Mouse (Mus musculus) hindbrain, embryonic 11.5 days (tissue): ENCODE measurements at regions not wholly inside any gene's neighbourhood (a gene's known extent, or its start where the extent isn't known, plus 50 kb on each side); places are given as distances from the start of the nearest gene placed in this dataset.

Experiments
- ATAC-seq: fragments of 200-750 bp; cut with Nextera tagmentation; 2 replicates; pipeline ENCODE4 v1.8.0; 2017; ENCODE audit warnings: mild to moderate bottlenecking, moderate TSS enrichment, moderate library complexity; ENCODE audit not compliant: low FRiP score
- DNase-seq: peaks from one replicate; pipeline ENCODE4 v3.0.0-alpha.2; 2015; ENCODE audit warnings: low spot score
- H3K27ac ChIP-seq: fragments of 300-500 bp; sonication (generic); 2 replicates; pipeline ENCODE4 v1.5.1; 2014; ENCODE audit warnings: mild to moderate bottlenecking, low read depth, low read length
- H3K27me3 ChIP-seq: fragments of 300-500 bp; sonication (generic); 2 replicates; pipeline ENCODE4 v1.6.1; 2014; ENCODE audit warnings: mild to moderate bottlenecking, low read length, moderate library complexity, mixed read lengths; ENCODE audit not compliant: control insufficient read depth, insufficient read depth
- H3K36me3 ChIP-seq: fragments of 300-500 bp; sonication (generic); 2 replicates; pipeline ENCODE4 v1.6.1; 2014; ENCODE audit warnings: mild to moderate bottlenecking, low read length, moderate library complexity, mixed read lengths; ENCODE audit not compliant: control insufficient read depth, insufficient read depth
- H3K4me1 ChIP-seq: fragments of 300-500 bp; sonication (generic); replicated peaks from 2 replicates; pipeline ENCODE4 v1.6.1; 2014; ENCODE audit warnings: low read length, mixed read lengths; ENCODE audit not compliant: control insufficient read depth, insufficient read depth
- H3K4me2 ChIP-seq: fragments of 300-500 bp; sonication (generic); replicated peaks from 2 replicates; pipeline ENCODE4 v1.6.1; 2014; ENCODE audit warnings: mild to moderate bottlenecking, low read depth, low read length
- H3K4me3 ChIP-seq: fragments of 300-500 bp; sonication (generic); 2 replicates; pipeline ENCODE4 v1.5.1; 2014; ENCODE audit warnings: low read depth, low read length
- H3K9ac ChIP-seq: fragments of 300-500 bp; sonication (generic); 2 replicates; pipeline ENCODE4 v1.6.1; 2014; ENCODE audit warnings: low read depth, low read length
- H3K9me3 ChIP-seq: fragments of 300-500 bp; sonication (generic); 2 replicates; pipeline ENCODE4 v1.6.1; 2016; ENCODE audit warnings: low read length; ENCODE audit not compliant: control insufficient read depth
- WGBS: fragments of 180-500 bp; shearing (Covaris S2); extraction: QIAGEN DNeasy Blood & Tissue Kit; methylation state at CpG from one replicate; pipeline ENCODE4 v1.1.7; 2014; 5-methylcytosine and 5-hydroxymethylcytosine counted together

GRCm38 (mm10) chr10:25082930-25083329 lies 155.6 kb upstream of the Arg1 start:
- Histone ChIP-seq H3K4me3 (no peak overlapping the region), H3K36me3 (no peaks in the 10 kb centered on the region), H3K27me3 (no peaks in the 10 kb centered on the region), H3K27ac (no peak overlapping the region), H3K4me1 (no peaks in the 10 kb centered on the region), H3K4me2 (no peak overlapping the region), H3K9ac (no peak overlapping the region), H3K9me3 (no peaks in the 10 kb centered on the region)
- ATAC-seq (no peak), DNase-seq (no peak)
- 68% methylated on average over 10 of the region's 10 CpGs for WGBS

DNA sequence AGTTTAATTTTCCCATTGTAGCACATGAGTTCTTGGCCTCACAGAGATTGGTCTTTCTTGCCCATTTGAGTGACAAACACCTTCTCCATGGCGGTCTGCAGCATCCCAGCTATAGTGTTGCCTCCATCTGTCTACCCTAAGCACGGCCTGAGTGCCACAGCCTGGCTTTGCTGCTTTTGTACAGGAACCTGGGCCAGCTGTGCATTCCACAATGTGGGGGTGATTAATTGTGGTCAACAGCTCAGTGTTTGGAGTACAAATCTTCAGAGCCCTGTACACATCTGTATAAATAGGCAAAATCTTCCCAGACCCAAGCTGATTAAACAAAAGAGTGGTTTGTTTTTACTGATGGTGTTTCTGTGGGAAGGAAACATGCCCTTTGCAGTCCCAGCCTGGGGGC lies 145.3 kb upstream of the Arg1 start:
- Histone ChIP-seq H3K27me3 (no peaks in the 10 kb centered on the region), H3K4me1 (no peaks in the 10 kb centered on the region), H3K4me2 (no peak overlapping the region), H3K9me3 (no peaks in the 10 kb centered on the region), H3K4me3 (no peak overlapping the region), H3K27ac (no peak overlapping the region), H3K36me3 (no peaks in the 10 kb centered on the region), H3K9ac (no peak overlapping the region)
- no peak for DNase-seq
- 63% methylated on average over 2 of the region's 2 CpGs for WGBS
- no peak for ATAC-seq

- DNase-seq (no peak), ATAC-seq (peak; percentile 38)
- Histone ChIP-seq H3K36me3 (0 out of 2 replicates have a peak, but pooled peaks cover 2% of the 10 kb centered on the region), H3K4me1 (no peaks in the 10 kb centered on the region), H3K4me3 (no peak overlapping the region), H3K9me3 (no peaks in the 10 kb centered on the region), H3K27me3 (no peaks in the 10 kb centered on the region), H3K4me2 (no peak overlapping the region), H3K9ac (no peak overlapping the region), H3K27ac (0 out of 2 replicates have a peak overlapping the region, but pooled peaks have one; percentile 10)
- 57% methylated on average over 8 of the region's 8 CpGs for WGBS
Measured at GRCm38 (mm10) chr10:25068301-25068700, 141.0 kb upstream of the Arg1 start.

DNA sequence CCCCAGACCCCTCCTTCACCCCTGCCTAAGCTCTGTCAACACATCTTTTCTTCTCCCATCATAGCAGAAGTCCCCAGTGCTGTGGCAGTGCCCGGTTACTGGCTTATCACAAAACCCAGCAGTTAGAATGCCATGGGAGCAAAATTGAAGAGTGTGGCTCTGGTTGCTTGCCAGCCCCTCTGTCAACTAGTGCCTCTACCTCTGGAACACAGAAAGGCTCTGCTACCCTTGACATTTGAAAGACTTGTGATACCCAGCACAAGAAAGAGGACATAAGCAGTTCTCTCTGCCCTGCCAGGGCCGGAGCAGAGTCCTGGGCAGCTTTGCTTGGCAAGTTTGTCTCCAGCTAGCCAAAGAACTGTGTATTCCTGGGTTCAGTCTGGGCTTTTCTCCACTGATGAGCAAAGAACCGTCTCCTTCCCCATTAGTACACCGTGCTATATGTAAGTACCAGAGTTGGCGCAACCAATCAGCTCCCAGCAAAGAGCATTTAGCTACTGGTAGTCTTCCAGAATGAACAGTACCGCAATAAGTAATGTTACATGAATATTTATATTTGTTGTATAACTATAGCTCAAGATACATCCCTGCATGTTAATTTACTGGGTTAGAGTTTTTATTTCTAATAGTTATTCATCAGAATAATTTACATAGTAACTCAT lies 137.5 kb upstream of the Arg1 start:
- no peak for DNase-seq
- WGBS: 91% methylated on average over 6 of the region's 6 CpGs
- H3K4me3 ChIP-seq: no peak overlapping the region
- no peaks in the 10 kb centered on the region for H3K9me3 ChIP-seq
- H3K4me2 ChIP-seq: no peak overlapping the region
- no peak for ATAC-seq
- H3K27ac ChIP-seq: no peak overlapping the region
- H3K4me1 ChIP-seq: no peaks in the 10 kb centered on the region
- H3K9ac ChIP-seq: no peak overlapping the region
- no peaks in the 10 kb centered on the region for H3K27me3 ChIP-seq
- 0 out of 2 replicates have a peak, but pooled peaks cover 2% of the 10 kb centered on the region for H3K36me3 ChIP-seq

DNA sequence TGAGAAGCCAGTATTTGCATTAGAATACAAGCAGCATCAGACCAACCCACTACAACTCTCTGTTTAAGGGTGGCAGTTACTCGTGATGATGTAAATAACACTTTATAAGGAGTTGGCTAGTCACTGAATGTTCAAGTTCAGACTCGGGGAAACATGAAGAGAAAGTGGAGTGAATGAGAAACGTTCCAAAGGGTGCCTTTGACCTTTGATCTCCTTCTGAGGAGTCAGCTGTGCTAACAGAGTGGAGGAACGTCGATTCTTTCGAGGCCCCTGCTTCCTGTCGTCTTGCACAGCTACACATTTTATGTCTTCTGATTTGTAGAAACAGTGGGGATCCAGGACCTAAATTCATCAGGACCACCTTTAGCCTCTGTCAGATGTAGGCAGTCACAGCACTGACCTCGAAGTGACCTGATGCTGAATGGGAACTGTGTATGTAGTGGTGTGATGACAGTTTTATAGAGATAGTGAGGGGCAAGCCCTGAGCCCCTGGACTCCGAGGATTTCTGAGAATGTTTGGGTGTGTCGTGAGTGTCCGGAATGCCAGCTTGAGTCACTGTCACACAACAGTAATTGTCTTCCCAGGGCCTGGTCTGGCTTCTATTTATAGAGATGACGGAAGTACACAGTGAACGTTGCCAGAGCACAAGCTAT lies 134.2 kb upstream of the Arg1 start:
- no peak overlapping the region for H3K9ac ChIP-seq
- 49% methylated on average over 13 of the region's 13 CpGs for WGBS
- no peak for ATAC-seq
- no peak overlapping the region for H3K27ac ChIP-seq
- H3K4me1 ChIP-seq: no peaks in the 10 kb centered on the region
- 0 out of 2 replicates have a peak, but pooled peaks cover 2% of the 10 kb centered on the region for H3K36me3 ChIP-seq
- H3K27me3 ChIP-seq: no peaks in the 10 kb centered on the region
- no peak for DNase-seq
- H3K4me2 ChIP-seq: no peak overlapping the region
- H3K4me3 ChIP-seq: no peak overlapping the region
- no peaks in the 10 kb centered on the region for H3K9me3 ChIP-seq

- ATAC-seq (no peak), DNase-seq (no peak)
- H3K4me3 ChIP-seq: no peak overlapping the region
- H3K36me3 ChIP-seq: no peaks in the 10 kb centered on the region
- no peak overlapping the region for H3K9ac ChIP-seq
- no peaks in the 10 kb centered on the region for H3K4me1 ChIP-seq
- no peaks in the 10 kb centered on the region for H3K9me3 ChIP-seq
- WGBS: 85% methylated on average over 11 of the region's 11 CpGs
- no peak overlapping the region for H3K27ac ChIP-seq
- H3K4me2 ChIP-seq: no peak overlapping the region
- no peaks in the 10 kb centered on the region for H3K27me3 ChIP-seq
Measured at GRCm38 (mm10) chr10:25058694-25059093, 131.4 kb upstream of the Arg1 start.

DNA sequence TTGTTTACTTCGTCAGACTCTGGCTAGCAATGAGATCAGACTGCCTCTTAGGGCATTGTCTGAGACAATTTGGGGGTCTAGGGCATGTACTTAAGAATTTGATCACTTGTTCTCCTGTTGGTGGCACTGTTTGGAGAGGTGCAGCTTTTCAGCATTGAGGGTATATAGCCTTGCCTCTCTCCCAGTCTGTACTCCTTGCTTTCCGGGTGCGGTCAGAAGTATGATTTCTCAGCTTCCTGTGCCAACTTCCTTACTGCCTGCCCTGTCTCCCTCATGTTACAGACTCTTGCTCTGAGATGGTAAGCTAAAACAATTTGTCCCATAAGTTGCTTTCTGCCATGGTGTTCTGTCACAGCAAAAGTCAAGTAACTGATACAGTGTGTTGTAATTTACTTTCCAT lies 124.7 kb upstream of the Arg1 start:
- Histone ChIP-seq H3K4me2 (no peak overlapping the region), H3K27me3 (no peaks in the 10 kb centered on the region), H3K36me3 (no peaks in the 10 kb centered on the region), H3K9ac (no peak overlapping the region), H3K27ac (no peak overlapping the region), H3K4me3 (no peak overlapping the region), H3K9me3 (no peaks in the 10 kb centered on the region), H3K4me1 (no peaks in the 10 kb centered on the region)
- WGBS: 75% methylated on average over 3 of the region's 3 CpGs
- ATAC-seq (no peak), DNase-seq (no peak)

DNA sequence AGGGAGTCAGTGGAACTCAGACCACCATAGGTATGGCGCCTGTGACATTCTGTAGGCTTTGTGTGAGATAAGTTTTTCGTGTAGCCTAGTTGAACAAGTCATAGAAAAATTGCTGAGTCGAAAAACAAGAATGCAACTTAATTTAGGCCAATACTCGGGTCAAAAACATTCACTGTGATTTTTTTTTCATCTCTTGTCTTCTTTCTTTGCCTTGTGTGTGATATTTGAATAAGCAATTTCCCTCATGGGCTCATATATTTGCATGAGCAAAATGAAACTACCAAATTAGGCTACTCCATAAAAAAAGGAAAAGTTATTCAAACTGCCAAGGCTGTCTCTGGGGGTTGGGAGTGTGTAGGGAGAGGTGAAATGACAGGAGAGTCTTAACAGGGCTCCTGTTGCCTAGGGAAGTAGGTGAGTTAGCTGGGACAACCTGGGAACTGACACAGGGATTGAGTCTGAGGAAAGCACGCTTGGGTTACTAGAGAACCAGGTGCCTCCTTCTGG lies 124.1 kb upstream of the Arg1 start:
- H3K36me3 ChIP-seq: no peaks in the 10 kb centered on the region
- H3K27ac ChIP-seq: no peak overlapping the region
- ATAC-seq: no peak
- no peak overlapping the region for H3K4me3 ChIP-seq
- no peak overlapping the region for H3K4me2 ChIP-seq
- H3K27me3 ChIP-seq: no peaks in the 10 kb centered on the region
- no peaks in the 10 kb centered on the region for H3K4me1 ChIP-seq
- no peak for DNase-seq
- no peak overlapping the region for H3K9ac ChIP-seq
- no peaks in the 10 kb centered on the region for H3K9me3 ChIP-seq
- WGBS: 81% methylated on average over 5 of the region's 5 CpGs

GRCm38 (mm10) chr10:25041221-25041620 lies 113.9 kb upstream of the Arg1 start:
- H3K27ac ChIP-seq: no peak overlapping the region
- no peaks in the 10 kb centered on the region for H3K9me3 ChIP-seq
- no peak overlapping the region for H3K4me3 ChIP-seq
- no peaks in the 10 kb centered on the region for H3K27me3 ChIP-seq
- H3K9ac ChIP-seq: no peak overlapping the region
- no peaks in the 10 kb centered on the region for H3K36me3 ChIP-seq
- DNase-seq (no peak), ATAC-seq (no peak)
- no peak overlapping the region for H3K4me2 ChIP-seq
- no peaks in the 10 kb centered on the region for H3K4me1 ChIP-seq
- WGBS: 93% methylated on average over 4 of the region's 4 CpGs
